Mouse (Mus musculus) CH12.LX (cell line): Measurements from ENCODE around the gene Rmi2. TPM values are rescaled to one million over a fixed set of nuclear protein-coding genes. Genes with fewer than 3 reads are reported as not detected.

Experiments
- DNase-seq: peaks from one replicate; pipeline ENCODE4 v3.0.0-alpha.2; 2013; ENCODE audit errors: extremely low read depth
- H3K27ac ChIP-seq: 2 replicates; pipeline ENCODE4 v1.5.1; 2012; ENCODE audit warnings: low read depth, mild to moderate bottlenecking, control low read depth, moderate library complexity; ENCODE audit not compliant: insufficient read depth
- H3K27me3 ChIP-seq: replicated peaks from 2 replicates; pipeline ENCODE3; 2012; ENCODE audit warnings: inconsistent platforms
- H3K36me3 ChIP-seq, 2 experiments: replicated peaks in 1 of 2; 2 replicates each; pipeline versions ENCODE3 to v1.6.1; 2012; ENCODE audit warnings: inconsistent platforms in 1 of 2, low read length in 1 of 2, mild to moderate bottlenecking in 1 of 2, mixed read lengths in 1 of 2, moderate library complexity in 1 of 2; ENCODE audit not compliant: control insufficient read depth in 1 of 2, insufficient read depth in 1 of 2
- H3K4me1 ChIP-seq, 2 experiments: 2 replicates each; pipeline ENCODE4 v1.6.1; 2012; ENCODE audit warnings: inconsistent platforms in 1 of 2, moderate library complexity in 1 of 2; ENCODE audit not compliant: insufficient read depth in 2 of 2, control insufficient read depth in 1 of 2
- H3K4me2 ChIP-seq: 2 replicates; pipeline ENCODE4 v1.6.1; 2012; ENCODE audit warnings: low read depth, mild to moderate bottlenecking, control low read depth; ENCODE audit not compliant: poor library complexity, insufficient read depth, severe bottlenecking
- H3K4me3 ChIP-seq, 3 experiments: fragments of 150-350 bp in 1 of 3; sonication (generic) in 1 of 3; replicated peaks in 1 of 3; 2 replicates each; pipeline versions ENCODE3 to v1.5.1; 2011 to 2012; ENCODE audit warnings: low read depth in 2 of 3, low read length in 2 of 3, mild to moderate bottlenecking in 2 of 3, moderate library complexity in 2 of 3, control low read depth in 1 of 3, improper control_type of control experiment in 1 of 3, inconsistent platforms in 1 of 3, mixed read lengths in 1 of 3; ENCODE audit not compliant: poor library complexity in 1 of 3
- H3K79me2 ChIP-seq: replicated peaks from 2 replicates; pipeline ENCODE4 v1.6.1; 2012; ENCODE audit warnings: mild to moderate bottlenecking, moderate library complexity; ENCODE audit not compliant: control insufficient read depth, poor library complexity, insufficient read depth, severe bottlenecking; ENCODE audit errors: extremely low read depth
- H3K9ac ChIP-seq: 2 replicates; pipeline ENCODE4 v1.6.1; 2012; ENCODE audit warnings: low read depth, mild to moderate bottlenecking, control low read depth, moderate library complexity; ENCODE audit not compliant: insufficient read depth
- H3K9me3 ChIP-seq: replicated peaks from 2 replicates; pipeline ENCODE3; 2012; ENCODE audit warnings: low read length, inconsistent platforms, mixed read lengths
- CHD1 ChIP-seq: IDR thresholded peaks from 2 replicates; pipeline ENCODE4 v1.6.1; 2012; ENCODE audit warnings: low read depth, low read length, improper control_type of control experiment, inconsistent platforms
- E2F4 ChIP-seq: IDR thresholded peaks from 2 replicates; pipeline ENCODE4 v1.6.1; 2011; ENCODE audit warnings: low read depth, low read length, improper control_type of control experiment; ENCODE audit not compliant: insufficient replicate concordance
- ETS1 ChIP-seq: conservative IDR thresholded peaks from 2 replicates; pipeline ENCODE4 v1.6.1; 2012; ENCODE audit warnings: low read depth, mild to moderate bottlenecking, inconsistent platforms, low read length, improper control_type of control experiment, moderate library complexity
- HCFC1 ChIP-seq: IDR thresholded peaks from 2 replicates; pipeline ENCODE4 v1.6.1; 2012; ENCODE audit warnings: low read depth, mild to moderate bottlenecking, inconsistent platforms, low read length, improper control_type of control experiment
- IRF4 ChIP-seq: IDR thresholded peaks from 2 replicates; pipeline ENCODE4 v1.6.1; 2014; ENCODE audit warnings: low read depth, mild to moderate bottlenecking, inconsistent platforms, low read length, improper control_type of control experiment
- JUN ChIP-seq: IDR thresholded peaks from 2 replicates; pipeline ENCODE4 v1.6.1; 2011; ENCODE audit warnings: low read depth, mild to moderate bottlenecking, low read length, improper control_type of control experiment, moderate library complexity; ENCODE audit not compliant: insufficient read depth
- JUND ChIP-seq: conservative IDR thresholded peaks from 2 replicates; pipeline ENCODE4 v1.6.1; 2011; ENCODE audit warnings: low read depth, low read length, improper control_type of control experiment
- MAFK ChIP-seq: IDR thresholded peaks from 2 replicates; pipeline ENCODE4 v1.6.1; 2011; ENCODE audit warnings: low read length, improper control_type of control experiment; ENCODE audit not compliant: insufficient replicate concordance
- MAX ChIP-seq: IDR thresholded peaks from 2 replicates; pipeline ENCODE4 v1.6.1; 2011; ENCODE audit warnings: low read length, improper control_type of control experiment
- MAZ ChIP-seq: IDR thresholded peaks from 2 replicates; pipeline ENCODE4 v1.6.1; 2012; ENCODE audit warnings: low read depth, mild to moderate bottlenecking, inconsistent platforms, low read length, improper control_type of control experiment, moderate library complexity
- MYC ChIP-seq: IDR thresholded peaks from 2 replicates; pipeline ENCODE4 v1.6.1; 2011; ENCODE audit warnings: low read depth, mild to moderate bottlenecking, improper control_type of control experiment, low read length
- NELFE ChIP-seq: IDR thresholded peaks from 2 replicates; pipeline ENCODE4 v1.6.1; 2011; ENCODE audit warnings: low read depth, low read length, improper control_type of control experiment
- NRF1 ChIP-seq: IDR thresholded peaks from 2 replicates; pipeline ENCODE4 v1.6.1; 2014; ENCODE audit warnings: low read depth, mild to moderate bottlenecking, inconsistent platforms, low read length, improper control_type of control experiment, moderate library complexity
- POLR2A ChIP-seq: IDR thresholded peaks from 2 replicates; pipeline ENCODE4 v1.6.1; 2011; ENCODE audit warnings: low read depth, mild to moderate bottlenecking, improper control_type of control experiment, low read length
- USF1 ChIP-seq: IDR thresholded peaks from 2 replicates; pipeline ENCODE4 v1.6.1; 2014; ENCODE audit warnings: low read depth, mild to moderate bottlenecking, inconsistent platforms, low read length, improper control_type of control experiment
- dilution Hi-C: fragments of 300-500 bp; cut with MboI; formaldehyde crosslinking; loops from 2 replicates; pipeline ENCODE4 v1.14.3; 2020; ENCODE audit warnings: low sequenced_read_pairs; ENCODE audit not compliant: extremely low pct_unique_long_range_greater_than_20kb, extremely low pct_ligation_motif_present
- in situ Hi-C: fragments of 300-500 bp; cut with MboI; formaldehyde crosslinking; loops from 3 replicates; pipeline ENCODE4 v1.14.3; 2019; ENCODE audit warnings: low sequenced_read_pairs, low pct_ligation_motif_present, low pct_unique_long_range_greater_than_20kb, mixed read lengths
- polyA plus RNA-seq: library from polyadenylated mRNA; unstranded; fragments of >175 nt; gene quantifications from 2 replicates; pipeline ENCODE4 v1.2.1, GENCODE M21; 2012; ENCODE audit warnings: low read depth; ENCODE audit not compliant: insufficient read length
- total RNA-seq, 2 experiments: library from RNA; depleted of rRNA; stranded (reverse); fragments of 300-350 nt in 1 of 2; fragments of >200 nt in 1 of 2; gene quantifications; 2 replicates each; pipeline ENCODE4 v1.2.3; 2012 to 2014

Rmi2 gene
- total and polyA plus RNA-seq, 3 experiments, result 6.8 to 13.8 (median 9.3) TPM

GRCm38 (mm10) chr16:10788271-10788670 lies 46.6 kb upstream of the Rmi2 start, which contains the start of gene Tnp2 (continued):
- TF ChIP-seq JUN (no peak), POLR2A (no peak), MYC (no peak), USF1 (no peak), MAFK (no peak), MAZ (no peak)

GRCm38 (mm10) chr16:10788866-10789265 lies 46.0 kb upstream of the Rmi2 start:
- H3K36me3 ChIP-seq, result peaks cover 0 to 6% of the 10 kb centered on the region in 2 experiments
- H3K27ac ChIP-seq, result no peak overlapping the region
- in situ Hi-C loops, result loop anchor here (5.0 kb wide), 2 partner anchors 122 to 217 kb away; no protein-coding TSS in a partner anchor
- no peak for TF ChIP-seq IRF4
- TF ChIP-seq ETS1, result no peak
- TF ChIP-seq, all 38 proteins: peak for 0
- no peak overlapping the region for H3K9ac ChIP-seq
- peaks cover 31 to 37% of the 10 kb centered on the region in 2 experiments for H3K4me1 ChIP-seq
- H3K27me3 ChIP-seq, result no peaks in the 10 kb centered on the region
- H3K9me3 ChIP-seq, result no peaks in the 10 kb centered on the region
- no peak overlapping the region for H3K4me3 ChIP-seq
- peak; percentile 42 for DNase-seq
- dilution Hi-C loops, result no loop called here
- peaks cover 9% of the 10 kb centered on the region for H3K79me2 ChIP-seq
- H3K4me2 ChIP-seq, result no peak overlapping the region

GRCm38 (mm10) chr16:10790702-10791101 lies 44.2 kb upstream of the Rmi2 start, which contains the start of gene Prm3:
TSS of gene Prm3 (minus strand) at chr16:10790914.
- no peak for DNase-seq
- no peak within 1 kb of the TSS for H3K4me2 ChIP-seq
- H3K79me2 ChIP-seq, result no peaks in the 10 kb centered on the region
- no peaks in the 10 kb centered on the region for H3K36me3 ChIP-seq
- no peak within 1 kb of the TSS for H3K27ac ChIP-seq
- no peaks in the 10 kb centered on the region for H3K27me3 ChIP-seq
- H3K9me3 ChIP-seq, result no peaks in the 10 kb centered on the region
- no peak within 1 kb of the TSS for H3K9ac ChIP-seq
- in situ Hi-C loops (loop anchor here (5.0 kb wide), 1 partner anchor 42 kb away; no protein-coding TSS in a partner anchor), dilution Hi-C loops (no loop called here)
- H3K4me1 ChIP-seq, result peaks cover 31 to 37% of the 10 kb centered on the region in 2 experiments
- H3K4me3 ChIP-seq, result no peak within 1 kb of the TSS
- TF ChIP-seq MAX (no peak), CHD1 (no peak), E2F4 (no peak), MAFK (no peak), POLR2A (no peak), HCFC1 (no peak), JUND (no peak), MAZ (no peak), NRF1 (no peak), NELFE (no peak)
- TF ChIP-seq, all 38 proteins: peak for 0
